Mouse (Mus musculus) embryo, embryonic 11.5 days (tissue): ENCODE results near the gene Trem3.

Experiments used
- DNase-seq: peaks from one replicate; pipeline ENCODE4 v3.0.0-alpha.2; 2012; ENCODE audit warnings: low read depth, low spot score

Gene Trem3

GRCm38 (mm10) chr17:48269833-48270232 lies 22.3 kb downstream of the Trem3 start:
- DNase-seq = no peak

GRCm38 (mm10) chr17:48272158-48272557 lies 24.6 kb downstream of the Trem3 start:
- DNase-seq = no peak

DNA sequence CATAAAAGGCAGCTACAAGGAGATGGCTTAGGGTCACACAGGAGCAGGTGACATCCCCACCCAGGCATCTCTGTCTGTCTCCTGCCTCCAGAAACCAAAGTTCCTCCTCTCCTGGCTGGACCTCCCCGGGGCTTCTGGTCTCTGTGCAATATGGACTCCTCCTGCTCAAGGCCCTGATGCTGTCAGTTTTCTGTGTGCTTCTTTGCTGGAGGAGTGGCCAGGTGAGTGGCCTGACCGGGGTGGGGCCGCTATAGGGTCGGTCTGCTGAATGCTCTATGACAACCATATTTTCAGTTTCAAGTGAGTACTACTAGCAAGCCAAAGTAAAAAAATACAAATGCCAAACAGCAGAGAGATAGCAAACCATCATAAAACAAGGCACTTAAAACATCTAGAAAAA lies 25.0 kb downstream of the Trem3 start:
- no peak for DNase-seq

GRCm38 (mm10) chr17:48274098-48274497 lies 26.5 kb downstream of the Trem3 start:
- no peak for DNase-seq

DNA sequence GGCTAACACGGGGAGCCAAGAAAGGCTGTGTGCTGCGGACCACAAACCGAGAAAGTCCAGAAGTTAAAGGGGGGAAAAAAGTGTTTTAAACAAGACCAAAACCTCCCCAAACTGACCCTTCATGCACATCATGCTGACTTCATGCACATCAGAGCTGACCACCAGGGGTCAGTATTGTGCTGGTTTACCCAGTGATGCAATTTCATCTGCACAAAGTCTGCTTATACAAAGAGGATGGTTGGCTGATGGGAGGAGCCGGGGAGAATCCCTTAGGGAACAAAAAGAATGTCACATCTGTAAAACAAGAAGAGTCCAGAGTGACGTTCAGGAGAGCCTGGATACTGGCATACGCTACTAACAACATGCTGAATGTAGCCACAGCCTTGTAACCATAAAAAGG lies 27.3 kb downstream of the Trem3 start:
- DNase-seq = peak; percentile 72

DNA sequence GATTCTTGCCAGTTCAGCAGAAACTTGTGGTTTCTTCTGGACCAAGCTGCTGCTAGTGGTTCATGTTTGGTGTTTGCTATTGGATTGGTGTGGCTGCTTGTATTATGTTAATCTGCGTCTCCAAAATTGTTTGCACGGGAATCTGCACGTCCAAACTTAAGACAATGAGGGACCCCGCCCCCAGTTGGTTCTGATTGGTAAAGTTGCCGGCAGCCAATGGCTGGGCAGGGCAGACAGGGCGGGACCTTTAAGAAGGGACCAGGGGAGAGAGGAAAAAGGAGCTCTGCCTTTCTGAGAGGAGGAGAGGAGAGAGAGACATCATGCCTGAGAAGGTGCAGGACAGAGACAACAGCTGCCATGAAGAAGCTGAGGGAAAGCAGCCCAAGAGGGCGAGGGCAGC lies 28.2 kb downstream of the Trem3 start:
- no peak for DNase-seq

DNA sequence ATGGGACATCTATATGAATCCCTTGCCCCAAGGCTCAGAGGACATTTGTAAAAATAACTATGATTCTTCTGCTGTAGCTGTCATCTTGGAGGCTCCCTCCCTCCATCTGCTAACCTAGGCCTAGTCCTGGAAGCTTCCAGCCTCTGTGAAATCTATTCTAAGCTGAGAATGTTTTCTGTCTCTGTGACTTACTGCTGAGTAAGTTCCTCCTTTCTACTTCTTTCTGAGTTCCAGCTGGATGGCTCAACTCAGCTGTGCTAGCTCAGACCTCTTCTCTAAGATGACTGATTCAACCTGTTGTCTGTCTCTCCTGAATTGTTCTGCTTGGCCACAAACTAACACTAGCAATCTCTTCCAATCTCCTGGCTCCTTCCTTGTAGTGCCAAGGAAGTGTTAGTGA lies 30.8 kb downstream of the Trem3 start:
- no peak for DNase-seq

- no peak for DNase-seq
Observed at GRCm38 (mm10) chr17:48279002-48279401, 31.4 kb downstream of the Trem3 start.

- no peak for DNase-seq
Observed at GRCm38 (mm10) chr17:48280943-48281738, 33.6 kb downstream of the Trem3 start.

GRCm38 (mm10) chr17:48281739-48282085 lies 34.1 kb downstream of the Trem3 start:
- no peak for DNase-seq

DNA sequence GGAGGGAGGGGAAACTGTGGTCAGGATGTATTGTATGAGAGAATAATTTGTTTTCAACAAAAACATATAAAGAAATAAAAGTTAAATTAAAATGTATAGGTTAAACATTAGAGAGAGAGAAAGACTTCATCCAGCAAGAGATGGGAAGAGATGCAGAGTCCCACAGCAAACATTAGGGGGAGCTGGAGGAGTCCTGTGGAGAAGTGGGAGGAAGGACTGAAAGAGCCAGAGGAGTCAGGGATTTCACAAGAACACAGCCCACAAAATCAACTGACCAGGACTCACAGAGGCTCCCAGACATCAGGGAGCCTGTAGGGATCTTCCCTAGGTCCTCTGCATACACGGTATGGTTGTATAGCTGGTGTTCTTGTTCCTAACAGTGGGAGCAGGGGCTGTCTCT lies 39.2 kb downstream of the Trem3 start:
- DNase-seq = no peak

GRCm38 (mm10) chr17:48287276-48287675 lies 39.7 kb downstream of the Trem3 start:
- DNase-seq = no peak

- no peak for DNase-seq
Observed at GRCm38 (mm10) chr17:48293500-48294194, 46.1 kb downstream of the Trem3 start.

DNA sequence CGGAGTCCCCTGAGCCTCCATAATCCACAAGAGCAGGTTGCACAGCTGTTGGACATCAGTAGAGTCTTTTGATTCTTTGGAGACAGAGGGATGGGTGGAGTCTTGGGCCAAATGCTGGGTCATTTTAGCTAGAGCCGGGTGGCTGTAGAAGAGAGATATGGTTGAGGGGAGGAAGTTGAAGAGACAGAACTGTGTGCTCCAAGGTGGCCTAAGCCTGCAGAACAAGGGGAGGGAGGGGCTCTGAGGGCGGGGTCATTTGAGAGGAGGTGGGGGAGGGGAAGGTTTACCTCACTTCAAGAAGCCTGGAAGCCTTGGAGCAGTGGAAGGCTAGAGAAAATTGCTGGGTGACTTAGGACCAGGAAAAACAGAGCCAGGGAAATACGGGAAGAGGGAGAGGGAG lies 51.6 kb downstream of the Trem3 start, which contains the start of gene Treml2:
Gene Treml2, plus strand, starts transcription at position 296 of the 400 bp plus-strand sequence.
- peak; percentile 14 for DNase-seq

GRCm38 (mm10) chr17:48299756-48300155 lies 52.2 kb downstream of the Trem3 start:
- no peak for DNase-seq

DNA sequence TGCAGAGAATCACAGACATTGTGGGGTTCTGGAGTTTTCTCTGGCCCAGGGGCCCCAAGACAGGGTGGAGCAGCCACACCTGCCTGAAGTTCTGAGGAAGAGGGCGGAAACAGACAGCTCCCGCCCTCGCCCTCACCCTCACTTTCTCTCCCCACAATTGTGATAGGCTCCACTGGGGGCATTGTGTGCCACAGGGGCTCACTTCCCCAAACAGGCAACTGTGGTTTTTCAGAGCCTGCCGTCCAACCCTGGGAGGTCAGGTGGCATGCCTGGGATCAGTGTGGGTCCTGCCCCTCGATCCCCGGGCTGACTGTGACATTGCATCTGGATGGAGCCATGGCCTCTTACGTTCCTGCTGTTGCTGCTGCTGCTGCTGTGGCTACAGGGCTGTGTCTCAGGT lies 52.6 kb downstream of the Trem3 start:
- DNase-seq = no peak

GRCm38 (mm10) chr17:48300861-48301260 lies 53.3 kb downstream of the Trem3 start:
- no peak for DNase-seq

- DNase-seq = no peak
Observed at GRCm38 (mm10) chr17:48301792-48302191, 54.2 kb downstream of the Trem3 start.
